Mouse (Mus musculus) stomach, embryonic 16.5 days (tissue): ENCODE measurements at regions not wholly inside any gene's neighbourhood (a gene's known extent, or its start where the extent isn't known, plus 50 kb on each side); places are given as distances from the start of the nearest gene placed in this dataset.

Source experiments
- ATAC-seq: fragments of 200-750 bp; cut with Nextera tagmentation; 2 replicates; pipeline ENCODE4 v1.8.0; 2017; ENCODE audit warnings: moderate number of reproducible peaks, moderate TSS enrichment; ENCODE audit not compliant: insufficient read depth, low FRiP score
- H3K27ac ChIP-seq: fragments of 300-500 bp; sonication (generic); 2 replicates; pipeline ENCODE4 v1.5.1; 2014; ENCODE audit warnings: low read length
- H3K27me3 ChIP-seq: fragments of 300-500 bp; sonication (generic); 2 replicates; pipeline ENCODE4 v1.6.1; 2014; ENCODE audit warnings: low read length, control low read depth, mixed read lengths; ENCODE audit not compliant: control insufficient read depth, insufficient read depth
- H3K36me3 ChIP-seq: fragments of 300-500 bp; sonication (generic); 2 replicates; pipeline ENCODE4 v1.6.1; 2014; ENCODE audit warnings: low read length; ENCODE audit not compliant: control insufficient read depth, insufficient read depth
- H3K4me1 ChIP-seq: fragments of 300-500 bp; sonication (generic); 2 replicates; pipeline ENCODE4 v1.6.1; 2014; ENCODE audit warnings: low read length, control low read depth, mixed read lengths; ENCODE audit not compliant: control insufficient read depth, insufficient read depth
- H3K4me2 ChIP-seq: fragments of 300-500 bp; sonication (generic); 2 replicates; pipeline ENCODE4 v1.6.1; 2014; ENCODE audit warnings: low read depth, low read length, mixed read lengths
- H3K4me3 ChIP-seq: fragments of 300-500 bp; sonication (generic); replicated peaks from 2 replicates; pipeline ENCODE4 v1.5.1; 2014; ENCODE audit warnings: mild to moderate bottlenecking, low read length
- H3K9ac ChIP-seq: fragments of 300-500 bp; sonication (generic); 2 replicates; pipeline ENCODE4 v1.6.1; 2014; ENCODE audit warnings: low read length
- H3K9me3 ChIP-seq: fragments of 300-500 bp; sonication (generic); replicated peaks from 2 replicates; pipeline ENCODE4 v1.6.1; 2016; ENCODE audit warnings: low read length, control low read depth; ENCODE audit not compliant: control insufficient read depth
- WGBS: fragments of 180-500 bp; shearing (Covaris S2); extraction: QIAGEN DNeasy Blood & Tissue Kit; methylation state at CpG from one replicate; pipeline ENCODE4 v1.1.7; 2014; 5-methylcytosine and 5-hydroxymethylcytosine counted together

GRCm38 (mm10) chr1:153990651-153991435 lies 90.8 kb upstream of the Teddm2 start:
- H3K27me3 ChIP-seq: no peaks in the 10 kb centered on the region
- H3K4me3 ChIP-seq: no peak overlapping the region
- no peaks in the 10 kb centered on the region for H3K9me3 ChIP-seq
- H3K4me2 ChIP-seq: no peak overlapping the region
- H3K4me1 ChIP-seq: no peaks in the 10 kb centered on the region
- no peak overlapping the region for H3K27ac ChIP-seq
- no peak for ATAC-seq
- WGBS: 83% methylated on average over 11 of the region's 11 CpGs
- H3K36me3 ChIP-seq: no peaks in the 10 kb centered on the region
- no peak overlapping the region for H3K9ac ChIP-seq

GRCm38 (mm10) chr1:153992466-153992865 lies 92.4 kb upstream of the Teddm2 start:
- WGBS: 64% methylated on average over 3 of the region's 3 CpGs
- Histone ChIP-seq H3K27me3 (no peaks in the 10 kb centered on the region), H3K27ac (no peak overlapping the region; the same call in 1 of the 2 replicates), H3K9me3 (no peaks in the 10 kb centered on the region), H3K36me3 (no peaks in the 10 kb centered on the region), H3K9ac (no peak overlapping the region), H3K4me3 (no peak overlapping the region), H3K4me1 (no peaks in the 10 kb centered on the region), H3K4me2 (no peak overlapping the region)
- peak; percentile 32; the same call in 1 of the 2 replicates for ATAC-seq

GRCm38 (mm10) chr1:153994871-153995270 lies 94.8 kb upstream of the Teddm2 start:
- 92% methylated on average over 4 of the region's 4 CpGs for WGBS
- Histone ChIP-seq H3K9me3 (no peaks in the 10 kb centered on the region), H3K27ac (no peak overlapping the region), H3K4me3 (no peak overlapping the region), H3K9ac (no peak overlapping the region), H3K4me2 (no peak overlapping the region), H3K27me3 (no peaks in the 10 kb centered on the region), H3K4me1 (no peaks in the 10 kb centered on the region), H3K36me3 (no peaks in the 10 kb centered on the region)
- ATAC-seq: no peak

GRCm38 (mm10) chr1:153997201-153998181 lies 97.5 kb upstream of the Teddm2 start:
- H3K4me1 ChIP-seq: no peaks in the 10 kb centered on the region
- no peak for ATAC-seq
- H3K4me2 ChIP-seq: no peak overlapping the region
- H3K27me3 ChIP-seq: no peaks in the 10 kb centered on the region
- no peaks in the 10 kb centered on the region for H3K9me3 ChIP-seq
- H3K27ac ChIP-seq: no peak overlapping the region
- 55% methylated on average over 15 of the region's 15 CpGs for WGBS
- H3K4me3 ChIP-seq: no peak overlapping the region
- H3K9ac ChIP-seq: no peak overlapping the region
- H3K36me3 ChIP-seq: no peaks in the 10 kb centered on the region

GRCm38 (mm10) chr1:153999776-154000175 lies 99.7 kb upstream of the Teddm2 start:
- Histone ChIP-seq H3K4me3 (no peak overlapping the region), H3K36me3 (no peaks in the 10 kb centered on the region), H3K27me3 (no peaks in the 10 kb centered on the region), H3K4me2 (no peak overlapping the region), H3K9me3 (no peaks in the 10 kb centered on the region), H3K27ac (no peak overlapping the region), H3K9ac (no peak overlapping the region), H3K4me1 (no peaks in the 10 kb centered on the region)
- peak; percentile 82; the same call in 1 of the 2 replicates for ATAC-seq
- WGBS: 47% methylated on average over 6 of the region's 6 CpGs

DNA sequence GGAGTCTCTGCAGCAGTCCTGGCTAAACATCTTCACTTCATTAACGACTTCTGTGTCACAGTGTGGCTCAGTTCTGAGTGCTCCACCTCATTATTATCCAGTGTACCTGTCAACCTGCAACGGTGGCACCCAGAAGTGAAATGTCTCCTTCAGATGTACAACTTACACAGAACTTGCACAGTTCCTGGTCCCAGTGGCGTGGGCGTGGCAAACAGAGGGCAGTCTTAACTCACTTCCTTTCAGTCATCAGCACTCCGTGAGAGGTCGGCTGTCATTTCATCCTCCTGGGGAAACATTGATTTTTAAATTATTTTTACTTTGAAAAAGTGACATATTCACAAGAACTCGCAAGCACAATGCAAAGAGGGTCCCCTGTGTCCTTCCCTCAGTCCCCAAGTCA lies 103.6 kb upstream of the Teddm2 start:
- Histone ChIP-seq H3K4me2 (no peak overlapping the region), H3K4me1 (no peaks in the 10 kb centered on the region), H3K27ac (no peak overlapping the region), H3K9ac (no peak overlapping the region), H3K36me3 (no peaks in the 10 kb centered on the region), H3K27me3 (no peaks in the 10 kb centered on the region), H3K4me3 (no peak overlapping the region), H3K9me3 (no peaks in the 10 kb centered on the region)
- ATAC-seq: no peak
- 64% methylated on average over 7 of the region's 7 CpGs for WGBS

DNA sequence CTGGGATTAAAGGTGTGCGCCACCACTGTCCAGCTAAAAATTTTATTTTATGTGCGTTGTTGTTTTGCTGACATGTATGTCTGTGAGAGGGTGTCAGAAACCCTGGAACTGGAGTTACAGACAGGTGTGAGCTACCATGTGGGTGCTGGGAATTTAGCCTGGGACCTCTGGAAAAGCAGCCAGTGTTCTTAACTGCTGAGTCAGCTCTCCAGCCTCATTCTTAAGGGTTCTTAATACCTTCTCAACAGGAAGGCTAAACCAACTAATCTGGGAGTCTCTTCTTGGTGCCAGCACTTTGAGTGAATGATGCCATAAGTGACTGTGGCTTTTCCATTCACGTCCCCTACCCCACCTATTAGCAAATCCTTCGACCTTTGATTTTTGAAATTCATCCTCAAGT lies 104.6 kb upstream of the Teddm2 start:
- no peak for ATAC-seq
- WGBS: 92% methylated on average over 4 of the region's 4 CpGs
- Histone ChIP-seq H3K36me3 (no peaks in the 10 kb centered on the region), H3K4me3 (no peak overlapping the region), H3K27me3 (no peaks in the 10 kb centered on the region), H3K9me3 (no peaks in the 10 kb centered on the region), H3K4me2 (no peak overlapping the region), H3K27ac (no peak overlapping the region), H3K4me1 (no peaks in the 10 kb centered on the region), H3K9ac (no peak overlapping the region)

DNA sequence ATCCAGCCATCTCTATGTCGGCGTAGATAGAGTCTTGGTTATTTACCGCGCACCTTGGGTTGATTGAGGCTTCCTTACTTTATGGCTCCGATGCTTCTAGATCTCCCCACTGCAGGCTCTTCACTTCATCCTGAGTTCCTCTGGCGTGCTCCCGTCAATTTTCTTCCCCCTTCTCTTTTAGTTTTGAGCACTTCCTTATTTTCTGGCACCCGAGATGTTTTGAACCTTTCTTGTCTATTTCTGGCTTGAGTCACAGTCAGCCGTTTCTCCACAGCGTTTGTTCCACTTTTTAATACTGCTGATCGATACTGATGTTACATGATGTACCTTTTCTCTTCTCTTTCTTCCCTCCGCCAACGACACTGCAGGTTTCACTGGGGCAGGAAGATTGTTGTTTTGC lies 106.0 kb upstream of the Teddm2 start:
- Histone ChIP-seq H3K9me3 (no peaks in the 10 kb centered on the region), H3K27me3 (no peaks in the 10 kb centered on the region), H3K27ac (no peak overlapping the region), H3K36me3 (no peaks in the 10 kb centered on the region), H3K4me1 (no peaks in the 10 kb centered on the region), H3K4me2 (no peak overlapping the region), H3K4me3 (no peak overlapping the region), H3K9ac (no peak overlapping the region)
- no peak for ATAC-seq
- 77% methylated on average over 13 of the region's 13 CpGs for WGBS

- Histone ChIP-seq H3K27me3 (no peaks in the 10 kb centered on the region), H3K36me3 (no peaks in the 10 kb centered on the region), H3K9ac (no peak overlapping the region), H3K4me2 (no peak overlapping the region), H3K4me3 (no peak overlapping the region), H3K4me1 (no peaks in the 10 kb centered on the region), H3K27ac (no peak overlapping the region), H3K9me3 (no peaks in the 10 kb centered on the region)
- WGBS: 86% methylated on average over 3 of the region's 3 CpGs
- no peak for ATAC-seq
Measured at GRCm38 (mm10) chr1:154007440-154007839, 107.4 kb upstream of the Teddm2 start.
